Mouse (Mus musculus): ENCODE data around the gene Kirrel2.

DNA sequence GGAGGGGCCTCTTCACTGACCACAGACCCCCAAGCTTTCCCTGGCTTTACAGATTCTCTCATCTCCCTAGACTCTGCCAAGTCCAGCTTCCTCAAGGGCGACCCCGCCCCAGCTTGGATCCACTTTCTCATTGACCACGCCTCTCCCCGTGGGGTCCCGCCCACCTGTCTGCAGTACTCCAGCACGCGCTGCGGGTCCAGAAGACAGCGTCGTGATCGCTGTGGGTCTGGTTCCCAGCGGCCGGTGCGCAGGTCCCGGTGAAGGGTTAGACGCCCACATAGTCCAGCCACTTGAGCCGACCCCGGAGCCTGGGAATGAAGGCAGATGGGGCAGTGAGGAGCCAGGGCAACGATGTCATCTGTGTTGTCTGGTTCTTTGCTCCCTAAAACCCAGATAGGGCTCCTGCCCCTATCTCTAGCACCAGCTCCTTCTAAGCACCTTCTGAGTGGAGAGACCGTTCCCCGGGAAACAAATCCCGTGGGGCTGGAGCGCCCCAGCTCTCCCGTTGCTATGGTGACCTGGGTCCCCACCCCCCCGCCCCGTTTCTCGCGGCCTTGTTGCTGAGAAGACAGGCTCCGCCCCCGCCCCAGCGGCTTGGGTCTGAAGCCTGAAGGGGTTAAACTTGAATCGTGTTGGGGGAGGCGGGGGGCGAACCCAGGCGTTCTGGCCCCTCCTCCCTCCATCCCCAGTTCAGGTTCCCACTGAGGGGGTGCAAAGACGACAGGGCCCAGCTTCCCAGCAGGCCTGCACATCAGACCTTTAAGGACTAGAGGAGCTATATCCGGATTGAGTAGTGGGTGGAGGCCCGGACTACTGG lies 13.1 kb downstream of the Kirrel2 start:
- no peak for TF ChIP-seq POLR2A (IDR thresholded peaks at IDR 0.05; ENCODE audit: low read depth, low read length)
- TF ChIP-seq CTCF (IDR thresholded peaks at IDR 0.05; ENCODE audit: extremely low read depth, insufficient read depth, insufficient read length, insufficient replicate concordance), result no peak
